Mouse (Mus musculus) lung, embryonic 14.5 days (tissue): ENCODE measurements around the gene Prep. TPM values are rescaled to one million over a fixed set of nuclear protein-coding genes. Genes with fewer than 3 reads are reported as not detected.
A peak's percentile ranks its signal among the peaks of the same experiment; 100 is the strongest.

Source experiments
- ATAC-seq: fragments of 200-750 bp; cut with Nextera tagmentation; 2 replicates; pipeline ENCODE4 v1.8.0; 2017; ENCODE audit warnings: mild to moderate bottlenecking, moderate TSS enrichment, moderate library complexity; ENCODE audit not compliant: insufficient read depth
- DNase-seq: peaks from one replicate; pipeline ENCODE4 v3.0.0-alpha.2; 2015
- H3K27ac ChIP-seq: fragments of 300-500 bp; sonication (generic); 2 replicates; pipeline ENCODE4 v1.5.1; 2014; ENCODE audit warnings: low read depth, mild to moderate bottlenecking, moderate library complexity
- H3K27me3 ChIP-seq: fragments of 300-500 bp; sonication (generic); 2 replicates; pipeline ENCODE4 v1.6.1; 2014; ENCODE audit warnings: low read length, control low read depth; ENCODE audit not compliant: insufficient read depth
- H3K36me3 ChIP-seq: fragments of 300-500 bp; sonication (generic); 2 replicates; pipeline ENCODE4 v1.6.1; 2014; ENCODE audit warnings: control low read depth; ENCODE audit not compliant: insufficient read depth
- H3K4me1 ChIP-seq: fragments of 300-500 bp; sonication (generic); 2 replicates; pipeline ENCODE4 v1.6.1; 2014; ENCODE audit warnings: antibody characterized with exemption, control low read depth; ENCODE audit not compliant: insufficient read depth
- H3K4me2 ChIP-seq: fragments of 300-500 bp; sonication (generic); 2 replicates; pipeline ENCODE4 v1.6.1; 2014; ENCODE audit warnings: mild to moderate bottlenecking
- H3K4me3 ChIP-seq: fragments of 300-500 bp; sonication (generic); 2 replicates; pipeline ENCODE4 v1.5.1; 2014; ENCODE audit warnings: low read depth, low read length
- H3K9ac ChIP-seq: fragments of 300-500 bp; sonication (generic); 2 replicates; pipeline ENCODE4 v1.6.1; 2014
- H3K9me3 ChIP-seq: fragments of 300-500 bp; sonication (generic); 2 replicates; pipeline ENCODE4 v1.6.1; 2016; ENCODE audit warnings: low read depth, low read length, control low read depth
- CTCF ChIP-seq: IDR thresholded peaks from 2 replicates; pipeline ENCODE4 v1.5.1; 2016; ENCODE audit warnings: antibody characterized with exemption, low read depth
- WGBS: fragments of 180-500 bp; shearing (Covaris S2); extraction: QIAGEN DNeasy Blood & Tissue Kit; methylation state at CpG from one replicate; pipeline ENCODE4 v1.1.7; 2014; 5-methylcytosine and 5-hydroxymethylcytosine counted together
- polyA plus RNA-seq: library from polyadenylated mRNA; unstranded; fragments of >200 nt; fragmentation: Nextera tagmentation; extraction: Ambion mirVana; gene quantifications from 2 replicates; pipeline ENCODE4 v1.2.1, GENCODE M21; 2014

Gene Prep
- polyA plus RNA-seq, 1 experiment from 2014 or later: 34.6 TPM

GRCm38 (mm10) chr10:45114462-45114861 is 47.5 kb downstream of the Prep start:
- TF ChIP-seq CTCF: peak; percentile 57
- H3K9me3 ChIP-seq: no peaks in the 10 kb centered on the region
- no peaks in the 10 kb centered on the region for H3K4me1 ChIP-seq
- H3K27me3 ChIP-seq: no peaks in the 10 kb centered on the region
- peak; percentile 34 for DNase-seq
- no peak overlapping the region for H3K27ac ChIP-seq
- H3K36me3 ChIP-seq: peaks cover 56% of the 10 kb centered on the region
- no peak overlapping the region for H3K4me3 ChIP-seq
- ATAC-seq: no peak
- no peak overlapping the region for H3K9ac ChIP-seq
- 85% methylated on average over 4 of the region's 4 CpGs for WGBS
- H3K4me2 ChIP-seq: no peak overlapping the region

- DNase-seq (no peak), ATAC-seq (no peak)
- no peaks in the 10 kb centered on the region for H3K4me1 ChIP-seq
- H3K9ac ChIP-seq: no peak overlapping the region
- no peak overlapping the region for H3K4me2 ChIP-seq
- H3K27me3 ChIP-seq: no peaks in the 10 kb centered on the region
- H3K9me3 ChIP-seq: no peaks in the 10 kb centered on the region
- no peak for TF ChIP-seq CTCF
- 94% methylated on average over 5 of the region's 5 CpGs for WGBS
- no peak overlapping the region for H3K4me3 ChIP-seq
- no peak overlapping the region for H3K27ac ChIP-seq
- H3K36me3 ChIP-seq: peaks cover 70% of the 10 kb centered on the region
Observed at GRCm38 (mm10) chr10:45116832-45117231, 49.8 kb downstream of the Prep start.

- no peak overlapping the region for H3K9ac ChIP-seq
- no peaks in the 10 kb centered on the region for H3K9me3 ChIP-seq
- H3K36me3 ChIP-seq: peaks cover 74% of the 10 kb centered on the region
- no peak overlapping the region for H3K27ac ChIP-seq
- TF ChIP-seq CTCF: no peak
- no peak overlapping the region for H3K4me2 ChIP-seq
- 89% methylated on average over 8 of the region's 8 CpGs for WGBS
- DNase-seq (no peak), ATAC-seq (no peak)
- H3K4me1 ChIP-seq: no peaks in the 10 kb centered on the region
- no peaks in the 10 kb centered on the region for H3K27me3 ChIP-seq
- H3K4me3 ChIP-seq: no peak overlapping the region
Observed at GRCm38 (mm10) chr10:45118389-45118788, 51.4 kb downstream of the Prep start.

- H3K4me1 ChIP-seq: no peaks in the 10 kb centered on the region
- H3K27me3 ChIP-seq: no peaks in the 10 kb centered on the region
- H3K9me3 ChIP-seq: no peaks in the 10 kb centered on the region
- no peak overlapping the region for H3K4me3 ChIP-seq
- no peak overlapping the region for H3K4me2 ChIP-seq
- no peak for TF ChIP-seq CTCF
- H3K36me3 ChIP-seq: peaks cover 80% of the 10 kb centered on the region
- DNase-seq (no peak), ATAC-seq (no peak)
- no peak overlapping the region for H3K27ac ChIP-seq
- H3K9ac ChIP-seq: no peak overlapping the region
- WGBS: 90% methylated on average over 3 of the region's 3 CpGs
Observed at GRCm38 (mm10) chr10:45121637-45122036, 54.6 kb downstream of the Prep start.

- no peak overlapping the region for H3K4me2 ChIP-seq
- H3K4me3 ChIP-seq: no peak overlapping the region
- no peak for DNase-seq
- no peak for TF ChIP-seq CTCF
- no peak for ATAC-seq
- H3K9ac ChIP-seq: no peak overlapping the region
- H3K4me1 ChIP-seq: no peaks in the 10 kb centered on the region
- H3K36me3 ChIP-seq: peaks cover 81% of the 10 kb centered on the region
- no peak overlapping the region for H3K27ac ChIP-seq
- 66% methylated on average over 5 of the region's 5 CpGs for whole genome bisulfite sequencing
- H3K27me3 ChIP-seq: no peaks in the 10 kb centered on the region
- H3K9me3 ChIP-seq: no peaks in the 10 kb centered on the region
Observed at GRCm38 (mm10) chr10:45122476-45122875, 55.5 kb downstream of the Prep start.

GRCm38 (mm10) chr10:45123011-45123410 is 56.0 kb downstream of the Prep start:
- Histone ChIP-seq H3K9me3 (no peaks in the 10 kb centered on the region), H3K36me3 (peaks cover 83% of the 10 kb centered on the region), H3K27me3 (no peaks in the 10 kb centered on the region), H3K4me2 (no peak overlapping the region), H3K4me1 (no peaks in the 10 kb centered on the region), H3K9ac (no peak overlapping the region), H3K4me3 (no peak overlapping the region), H3K27ac (no peak overlapping the region)
- DNase-seq: no peak
- no peak for TF ChIP-seq CTCF
- no peak for ATAC-seq
- WGBS: 69% methylated on average over 6 of the region's 6 CpGs

GRCm38 (mm10) chr10:45129105-45129504 is 62.1 kb downstream of the Prep start:
- Histone ChIP-seq H3K4me1 (no peaks in the 10 kb centered on the region), H3K36me3 (peaks cover 46% of the 10 kb centered on the region), H3K4me2 (no peak overlapping the region), H3K27ac (no peak overlapping the region), H3K4me3 (no peak overlapping the region), H3K9ac (no peak overlapping the region), H3K27me3 (no peaks in the 10 kb centered on the region), H3K9me3 (no peaks in the 10 kb centered on the region)
- no peak for TF ChIP-seq CTCF
- ATAC-seq (no peak; the same call in 1 of the 2 replicates), DNase-seq (peak; percentile 52)
- 75% methylated on average over 11 of the region's 11 CpGs for WGBS

- 73% methylated on average over 6 of the region's 6 CpGs for WGBS
- no peak overlapping the region for H3K27ac ChIP-seq
- no peaks in the 10 kb centered on the region for H3K4me1 ChIP-seq
- no peaks in the 10 kb centered on the region for H3K9me3 ChIP-seq
- no peak overlapping the region for H3K4me2 ChIP-seq
- TF ChIP-seq CTCF: no peak
- DNase-seq (no peak), ATAC-seq (0 out of 2 replicates have a peak, but pooled peaks have one; percentile 31)
- no peak overlapping the region for H3K4me3 ChIP-seq
- no peaks in the 10 kb centered on the region for H3K27me3 ChIP-seq
- H3K9ac ChIP-seq: no peak overlapping the region
- H3K36me3 ChIP-seq: peaks cover 39% of the 10 kb centered on the region
Observed at GRCm38 (mm10) chr10:45130004-45130403, 63.0 kb downstream of the Prep start.
